Mouse (Mus musculus): ENCODE data around the gene Trpc1.

Trpc1 gene

DNA sequence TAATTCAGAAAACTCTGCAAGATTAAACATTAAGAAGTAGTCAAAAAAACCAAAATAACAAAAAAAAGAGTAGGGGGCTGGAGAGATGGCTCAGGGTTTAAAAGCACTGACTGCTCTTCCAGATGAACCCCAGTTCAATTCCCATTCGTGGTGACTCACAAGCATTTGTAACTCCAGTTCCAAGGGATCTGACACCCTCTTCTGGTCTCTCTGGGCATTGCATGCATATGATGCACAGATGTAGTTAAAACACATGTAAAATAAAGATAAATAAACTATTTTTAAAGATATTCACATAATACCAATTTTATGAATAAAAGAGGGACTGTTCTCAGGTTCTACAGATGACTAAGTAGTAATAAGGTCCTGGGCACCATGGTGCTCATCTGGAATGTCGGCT is 52.4 kb downstream of the Trpc1 start:
- in situ Hi-C loops (cut with MboI, MseI), result loop anchor here in 1 of 2 experiments (10.0 kb wide), 1 partner anchor 963 kb away; no protein-coding TSS in a partner anchor

DNA sequence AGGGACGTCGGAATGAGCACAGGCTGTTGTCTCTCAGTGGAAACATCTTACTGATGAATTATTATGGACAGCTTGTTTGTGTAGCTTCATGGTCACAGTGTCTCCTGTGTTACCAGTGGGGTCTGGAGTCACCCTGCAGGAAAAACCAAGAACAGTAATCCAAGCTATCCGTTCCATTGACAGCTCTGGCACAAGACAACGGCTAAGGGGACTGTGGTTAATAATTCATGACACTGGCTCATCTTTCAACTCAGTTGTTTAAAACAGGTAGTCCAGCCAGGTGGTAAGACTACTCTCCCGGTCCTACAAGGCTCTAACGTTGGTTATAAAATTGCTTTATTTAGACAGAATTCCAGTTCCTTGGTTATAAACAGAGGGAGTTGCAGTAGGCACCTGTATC is 53.6 kb downstream of the Trpc1 start:
- in situ Hi-C loops (cut with MboI, MseI), result loop anchor here in 1 of 2 experiments (10.0 kb wide), 1 partner anchor 962 kb away; no protein-coding TSS in a partner anchor

DNA sequence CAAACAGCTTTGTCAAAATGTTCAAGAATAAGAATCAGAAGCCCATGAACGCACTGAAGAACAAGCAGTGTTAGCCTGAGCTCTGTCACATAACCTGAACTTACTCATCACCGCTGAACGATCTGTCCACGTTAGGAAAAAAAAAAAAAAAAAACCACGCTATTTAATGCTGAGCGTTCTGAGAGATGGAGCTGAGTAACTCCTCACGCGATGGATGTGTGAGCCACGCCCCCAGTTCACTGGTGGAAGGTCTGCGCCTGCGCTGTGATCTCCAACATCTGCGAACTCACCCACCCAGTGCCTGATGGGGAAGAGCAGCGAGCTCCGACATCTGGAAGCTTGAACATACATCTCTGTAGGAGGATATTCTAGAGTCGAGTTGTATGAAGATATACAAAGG is 55.2 kb downstream of the Trpc1 start:
- in situ Hi-C loops (cut with MboI, MseI), result loop anchor here in 1 of 2 experiments (10.0 kb wide), 1 partner anchor 960 kb away; no protein-coding TSS in a partner anchor

DNA sequence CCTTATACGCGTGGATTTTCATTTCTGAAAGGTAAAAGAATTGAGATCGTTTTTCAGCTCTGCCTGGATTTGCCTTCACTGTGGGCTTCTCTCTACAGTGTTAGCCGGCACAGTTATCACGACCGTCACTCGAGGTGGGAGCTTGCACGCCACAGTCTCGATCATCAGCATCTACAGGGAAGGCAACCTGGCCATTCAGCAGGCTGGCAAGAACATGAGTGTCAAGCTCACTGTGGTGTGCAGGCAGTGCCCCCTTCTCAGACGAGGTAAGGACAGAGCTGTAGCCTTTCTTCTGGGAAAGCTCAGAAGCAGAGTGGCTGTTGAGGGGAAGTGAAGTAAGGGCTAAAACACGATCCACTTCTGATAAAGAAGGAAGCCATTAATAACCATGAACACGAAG is 55.6 kb downstream of the Trpc1 start:
- in situ Hi-C loops (cut with MboI, MseI), result loop anchor here in 1 of 2 experiments (5.0 to 10.0 kb wide), 2 partner anchors 162 to 960 kb away; no protein-coding TSS in a partner anchor

DNA sequence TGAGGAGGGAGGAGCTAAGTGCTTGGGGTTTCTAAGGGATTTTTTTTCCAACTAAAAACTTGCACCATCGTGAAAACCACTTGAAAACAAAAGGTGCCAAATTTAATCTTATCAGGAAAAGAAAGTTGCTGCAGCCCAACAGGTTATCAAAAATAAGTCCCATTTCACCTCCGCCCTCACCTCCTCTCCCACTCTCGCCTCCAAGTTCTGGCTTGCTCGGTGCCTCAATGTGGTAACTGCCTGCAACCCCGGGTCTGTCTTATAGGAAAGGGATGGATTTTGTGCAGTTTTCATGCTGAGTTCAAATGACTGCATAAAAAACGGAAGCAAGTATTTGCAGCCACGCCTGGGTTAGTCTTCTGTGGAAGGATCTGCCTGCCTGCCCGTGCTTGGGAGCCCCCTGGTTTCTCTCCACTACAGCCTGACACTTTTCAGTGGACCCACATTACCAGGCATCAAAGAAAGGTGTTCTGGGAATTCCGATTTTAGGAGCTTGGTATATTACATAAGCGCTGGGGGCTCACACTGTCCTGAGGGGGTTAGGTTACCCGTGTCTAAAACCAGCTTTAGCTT is 56.6 kb downstream of the Trpc1 start:
- in situ Hi-C loops (cut with MboI, MseI), result loop anchor here in 1 of 2 experiments (5.0 to 10.0 kb wide), 2 partner anchors 161 to 959 kb away; no protein-coding TSS in a partner anchor

DNA sequence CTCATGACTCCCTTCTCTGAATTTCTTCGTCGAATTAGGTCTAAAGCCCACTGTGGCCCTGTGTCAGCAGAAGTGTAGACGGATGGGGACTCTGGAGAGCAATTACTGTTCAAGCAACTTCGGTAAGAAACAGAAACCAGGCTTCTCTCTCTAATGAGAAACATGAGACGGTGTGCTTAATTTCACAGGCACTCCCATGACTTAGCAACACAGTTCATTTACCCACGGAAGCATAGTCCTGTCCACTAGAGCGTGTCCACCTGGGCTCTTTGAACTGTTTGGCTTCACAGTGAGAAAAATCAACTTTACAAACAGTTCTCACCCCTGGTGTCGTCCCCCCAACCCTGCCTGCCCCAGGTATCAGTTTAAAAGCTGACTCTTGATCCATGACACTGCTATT is 57.4 kb downstream of the Trpc1 start:
- in situ Hi-C loops (cut with MboI, MseI), result loop anchor here in 1 of 2 experiments (5.0 to 10.0 kb wide), 2 partner anchors 161 to 958 kb away; no protein-coding TSS in a partner anchor

DNA sequence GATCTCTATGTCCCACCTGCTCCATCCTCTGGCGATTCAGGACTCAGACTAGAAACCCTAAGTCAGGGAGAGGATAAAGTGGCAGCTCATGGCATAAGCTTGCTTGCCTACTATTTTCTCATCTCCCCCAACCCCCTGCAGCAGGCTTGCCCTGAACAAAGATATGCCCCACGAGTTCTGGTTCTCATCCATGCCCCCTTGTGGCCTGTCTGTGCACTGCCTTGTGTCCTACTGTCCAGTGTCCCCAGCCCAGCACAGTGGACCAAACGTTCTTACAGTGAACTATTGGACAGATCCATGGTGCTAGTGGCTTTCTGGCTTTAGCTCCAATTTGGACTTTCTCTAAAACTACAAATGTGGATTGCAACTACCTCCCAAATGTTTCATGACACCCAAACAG is 62.1 kb downstream of the Trpc1 start:
- in situ Hi-C loops (cut with MboI, MseI), result loop anchor here in 1 of 2 experiments (10.0 kb wide), 1 partner anchor 153 kb away; no protein-coding TSS in a partner anchor

DNA sequence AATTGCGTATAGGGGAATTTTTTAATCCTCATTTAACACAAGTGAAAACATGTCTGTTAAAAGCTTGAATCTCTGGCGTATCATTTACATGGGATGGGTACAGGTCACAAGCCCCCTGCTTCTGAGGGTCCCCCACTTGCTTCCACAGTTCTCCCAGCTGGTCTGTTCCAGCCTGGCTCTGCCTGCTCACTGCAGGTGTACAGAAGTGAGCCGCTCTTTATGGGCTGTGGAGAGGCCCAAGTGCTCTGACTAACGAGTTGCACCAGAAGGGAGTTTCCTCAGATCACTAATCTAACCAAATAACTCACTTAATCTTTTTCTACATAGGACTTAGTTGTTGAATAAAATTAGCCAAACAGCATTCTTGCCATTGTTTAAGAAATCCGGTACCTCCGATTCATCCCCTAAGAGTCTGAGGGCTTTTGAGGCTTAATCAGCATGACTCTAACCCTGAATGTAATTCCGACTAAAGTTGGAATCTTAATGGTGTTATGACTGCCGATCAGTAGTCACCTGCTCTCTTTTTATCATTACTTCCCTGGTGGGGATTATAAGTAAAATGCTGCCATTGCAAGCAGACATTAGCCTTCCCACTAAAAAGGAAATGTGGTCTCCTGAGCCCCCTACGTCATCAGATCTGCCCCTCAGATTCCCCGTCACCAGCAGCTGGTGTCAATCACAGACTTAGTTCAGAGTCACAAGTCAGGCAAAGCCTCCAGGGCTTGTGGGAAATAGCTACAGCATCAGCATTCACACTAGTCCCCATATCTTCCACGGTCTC is 64.3 kb downstream of the Trpc1 start:
- in situ Hi-C loops (cut with MboI, MseI), result loop anchor here in 1 of 2 experiments (10.0 kb wide), 1 partner anchor 151 kb away; no protein-coding TSS in a partner anchor

DNA sequence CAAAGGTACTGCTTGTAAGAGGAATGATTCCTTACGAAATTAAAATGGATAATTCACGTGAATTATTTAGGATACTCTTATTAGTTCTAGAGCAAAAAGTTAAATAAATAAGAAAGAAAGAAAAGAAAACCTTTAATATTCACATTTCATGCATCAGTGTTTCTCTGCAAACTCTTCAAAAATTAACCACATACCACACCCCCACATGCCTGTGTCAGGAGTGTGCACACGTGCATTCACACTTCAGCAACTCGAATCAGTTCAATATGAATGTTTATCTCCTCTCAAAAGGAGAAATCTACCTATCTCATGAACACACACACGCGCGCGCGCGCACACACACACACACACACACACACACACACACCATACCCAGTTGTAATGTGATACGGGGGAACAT is 69.5 kb downstream of the Trpc1 start:
- in situ Hi-C loops (cut with MboI, MseI), result loop anchor here in 1 of 2 experiments (10.0 kb wide), 1 partner anchor 146 kb away; no protein-coding TSS in a partner anchor

DNA sequence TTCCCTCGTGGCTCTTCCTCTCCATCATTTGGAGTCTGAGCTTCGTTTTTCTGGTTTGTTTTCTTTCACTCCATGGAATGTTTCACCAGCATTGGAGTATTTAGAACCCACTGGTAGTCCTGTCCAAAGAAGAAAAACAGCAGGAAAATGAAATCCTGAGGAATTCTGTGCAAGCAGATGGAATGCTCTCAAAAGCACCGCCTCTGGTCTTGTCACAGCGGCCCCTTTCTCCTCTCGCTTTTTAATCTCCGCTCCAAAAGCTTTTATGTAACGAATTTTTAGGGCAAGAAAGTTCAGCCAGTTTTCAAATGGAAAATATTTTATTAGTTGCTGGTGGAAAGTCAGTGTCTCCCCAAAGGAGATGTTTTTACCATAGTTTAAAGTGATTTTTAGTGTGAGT is 70.2 kb downstream of the Trpc1 start:
- in situ Hi-C loops (cut with MboI, MseI), result loop anchor here in 1 of 2 experiments (10.0 kb wide), 1 partner anchor 145 kb away; no protein-coding TSS in a partner anchor

DNA sequence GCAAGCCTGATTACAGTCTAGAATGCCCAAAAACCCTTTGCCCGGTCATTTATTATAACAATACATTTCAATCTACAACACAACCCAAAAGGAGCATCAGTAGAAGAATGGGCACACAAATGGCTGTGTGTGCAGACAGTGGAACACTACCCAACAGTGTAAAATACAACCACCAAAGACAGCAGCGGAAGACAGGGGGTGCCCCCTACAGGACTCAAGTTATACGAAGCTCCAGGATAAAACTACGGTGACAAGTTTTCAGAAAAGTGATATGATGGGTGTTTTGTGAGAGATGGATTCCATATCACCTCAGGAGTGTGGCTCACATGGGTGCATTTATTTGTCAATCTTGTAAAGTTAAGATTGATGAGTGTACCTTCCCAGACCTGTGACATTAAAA is 74.2 kb downstream of the Trpc1 start:
- in situ Hi-C loops (cut with MboI, MseI), result no loop called here

DNA sequence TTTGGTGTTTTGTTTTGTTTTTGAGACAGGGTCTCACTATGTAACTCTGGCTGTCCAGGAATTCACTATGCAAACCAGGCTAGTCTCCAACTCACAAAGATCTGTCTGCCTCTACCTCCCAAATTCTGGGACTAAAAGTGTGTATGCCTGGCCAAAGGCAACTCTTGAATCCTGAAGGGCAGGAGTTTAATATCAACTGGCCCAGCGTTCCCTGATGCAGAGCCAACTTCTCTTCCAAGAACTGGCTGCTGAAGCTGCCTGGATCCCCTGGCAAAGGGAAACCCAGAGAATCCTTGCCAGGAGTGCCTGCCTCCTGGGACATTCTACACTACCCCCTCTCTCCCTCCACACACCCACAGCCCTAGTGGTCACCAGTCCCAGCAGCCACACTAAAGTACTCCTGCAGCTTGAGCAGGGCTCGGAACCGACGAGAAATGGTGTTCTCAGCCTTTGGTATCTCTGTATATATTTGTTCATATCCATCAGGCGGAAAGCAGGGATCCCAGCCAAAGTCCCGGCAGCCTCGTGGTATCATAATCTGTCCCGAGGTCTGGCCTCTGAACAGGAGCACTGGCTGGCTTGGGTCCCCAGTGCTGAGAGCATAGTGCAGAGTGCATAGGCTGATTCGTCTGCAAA is 75.0 kb downstream of the Trpc1 start:
- in situ Hi-C loops (cut with MboI, MseI), result no loop called here

DNA sequence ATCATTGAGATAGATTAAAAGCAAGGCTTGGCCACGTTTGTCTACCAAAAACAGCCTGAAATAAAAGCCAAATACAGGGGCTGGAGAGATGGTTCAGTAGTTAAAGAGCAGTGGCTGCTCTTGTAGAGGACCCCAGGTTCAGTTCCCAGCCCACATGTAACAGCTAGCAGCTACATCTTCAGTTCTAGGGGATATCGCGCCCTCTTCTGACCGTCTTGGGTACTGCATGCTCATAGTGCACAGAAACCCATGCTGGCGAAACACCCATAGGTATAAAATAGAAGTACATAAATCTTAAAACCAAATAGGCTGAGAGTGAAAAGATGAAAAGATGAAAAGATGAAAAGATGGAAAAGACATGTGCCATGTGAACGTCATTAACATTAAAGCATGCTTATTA is 77.4 kb downstream of the Trpc1 start:
- in situ Hi-C loops (cut with MboI, MseI), result no loop called here

DNA sequence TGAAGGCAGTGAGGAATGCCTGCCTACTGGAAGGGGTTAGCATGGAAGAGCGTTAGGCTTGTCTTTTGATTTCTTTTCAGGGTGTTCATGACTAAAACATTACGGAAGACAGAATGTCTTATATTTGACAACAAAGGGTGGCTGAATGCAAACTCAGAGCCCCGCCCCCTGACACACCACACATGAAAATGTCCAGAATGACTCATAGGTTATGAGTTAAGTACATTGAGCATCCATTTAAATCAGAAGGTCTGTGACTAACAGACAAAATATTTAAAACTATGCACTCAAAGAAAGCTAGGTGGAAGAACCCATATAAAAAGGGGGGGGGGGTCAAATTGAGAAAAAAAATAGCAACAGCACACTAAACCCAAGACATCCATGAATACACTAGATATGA is 77.8 kb downstream of the Trpc1 start:
- in situ Hi-C loops (cut with MboI, MseI), result no loop called here

DNA sequence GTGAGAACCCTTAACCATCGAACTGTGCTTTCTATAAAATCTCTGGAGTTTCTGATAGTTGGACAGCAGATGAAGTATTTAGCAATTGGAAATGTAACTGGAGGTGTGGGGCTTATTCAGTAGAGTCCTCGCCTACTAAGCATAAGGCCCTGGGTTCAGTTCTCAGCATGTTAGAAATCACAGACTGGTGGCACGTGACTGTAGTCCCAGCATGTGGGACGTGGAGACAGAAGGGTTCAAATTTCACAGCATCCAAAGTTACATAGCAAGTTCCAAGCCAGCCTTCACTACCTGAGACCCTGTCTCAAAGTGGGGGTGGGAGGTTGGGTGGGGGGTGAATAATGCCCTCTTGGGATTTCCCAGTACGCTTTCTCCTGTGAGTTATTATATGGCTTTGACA is 81.9 kb downstream of the Trpc1 start:
- in situ Hi-C loops (cut with MboI, MseI), result no loop called here

DNA sequence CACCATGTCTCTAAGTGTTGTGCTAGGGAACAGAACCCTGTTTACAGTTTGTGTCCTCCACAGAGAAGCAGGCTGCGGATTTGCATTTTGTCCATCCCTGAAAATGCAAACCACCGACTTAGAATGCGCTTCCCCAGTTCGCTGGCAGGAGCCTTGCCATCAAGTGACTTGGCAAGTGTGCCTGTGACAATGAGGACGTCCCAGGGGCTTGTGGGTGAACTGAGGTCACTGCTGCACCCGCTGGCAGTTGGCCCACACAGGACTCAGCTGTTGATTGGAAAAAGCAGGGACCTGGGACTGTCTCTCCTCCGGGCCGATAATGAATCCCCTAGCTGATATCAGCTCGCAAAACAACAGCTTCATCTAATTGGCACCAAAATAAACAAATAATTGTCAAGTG is 82.3 kb downstream of the Trpc1 start:
- in situ Hi-C loops (cut with MboI, MseI), result no loop called here

DNA sequence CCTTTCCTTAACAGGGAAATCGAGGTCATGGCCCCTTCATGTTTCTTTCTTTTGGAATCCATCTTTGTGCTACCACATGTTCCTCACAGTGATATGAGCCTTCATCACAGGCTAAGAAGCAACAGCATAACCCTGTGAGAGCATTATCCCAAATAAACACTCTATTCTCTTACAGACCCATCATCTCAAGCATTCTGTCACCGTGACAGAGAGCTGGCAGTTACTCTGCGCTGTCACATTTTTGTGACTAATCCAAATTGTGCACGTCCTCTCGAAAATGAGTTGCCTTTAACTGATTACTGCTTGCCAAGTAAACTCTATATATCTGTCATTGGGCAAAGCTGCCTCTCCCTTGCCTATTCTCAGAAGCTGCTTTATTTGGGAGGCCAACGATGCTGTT is 84.3 kb downstream of the Trpc1 start:
- in situ Hi-C loops (cut with MboI, MseI), result no loop called here

DNA sequence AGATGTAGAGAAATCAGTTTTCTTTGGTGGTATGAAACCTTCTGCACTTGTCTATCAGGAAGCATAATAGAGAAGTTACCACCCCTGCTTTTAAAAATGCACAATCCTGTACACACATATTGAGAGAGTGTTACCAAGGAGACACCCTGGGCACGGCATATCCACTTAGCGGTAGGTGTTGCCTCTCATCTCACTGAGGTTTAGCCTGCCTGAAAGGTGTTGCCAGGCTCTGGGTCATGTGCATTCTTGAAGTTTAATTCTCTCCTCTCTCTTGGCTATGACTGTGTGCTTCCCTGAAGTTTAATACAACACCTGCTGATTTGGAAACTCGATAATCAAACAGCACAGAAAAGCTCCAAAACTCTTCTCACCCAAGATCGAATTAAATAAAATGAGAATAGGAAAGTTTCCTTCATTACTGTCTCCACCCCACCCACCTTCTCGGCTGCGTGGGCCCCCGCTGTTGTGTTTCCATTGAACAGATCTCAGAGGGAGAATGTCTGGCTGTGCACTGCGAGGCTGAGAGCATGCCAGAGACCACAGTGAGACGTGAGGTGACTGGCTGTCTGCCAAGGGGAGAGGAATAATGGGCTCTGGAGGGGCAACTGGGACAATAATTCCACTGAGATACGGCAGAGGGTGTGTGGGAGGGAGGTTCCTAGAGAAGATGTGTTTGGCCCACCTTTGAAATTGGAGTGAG is 85.7 kb downstream of the Trpc1 start:
- in situ Hi-C loops (cut with MboI, MseI), result loop anchor here in 1 of 2 experiments (5.0 kb wide), 1 partner anchor 418 kb away; no protein-coding TSS in a partner anchor

DNA sequence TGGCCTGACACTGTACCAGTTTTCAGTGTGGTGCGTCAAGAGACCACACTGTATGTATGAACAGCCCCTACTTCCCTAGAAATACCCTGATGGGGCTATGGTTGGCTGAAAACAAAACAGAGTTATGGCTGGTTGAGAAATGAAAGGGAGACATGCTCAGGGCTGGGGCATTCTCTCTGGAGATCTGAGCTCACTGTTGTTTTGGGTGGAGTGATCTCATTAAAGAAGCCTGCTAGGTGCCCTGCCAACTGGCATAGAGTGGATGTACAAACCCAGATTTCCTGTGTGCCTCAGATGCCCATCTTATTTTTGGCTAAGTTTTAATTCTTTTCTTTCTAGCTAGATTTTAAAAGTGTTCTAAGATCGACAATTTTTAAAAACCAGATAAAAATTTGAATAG is 92.2 kb downstream of the Trpc1 start:
- in situ Hi-C loops (cut with MboI, MseI), result no loop called here
